Mouse (Mus musculus): ENCODE measurements around the gene Ntrk2.

GRCm38 (mm10) chr13:58930161-58930560 is 123.8 kb downstream of the Ntrk2 start:
- TF ChIP-seq POLR2A (IDR thresholded peaks at IDR 0.05; ENCODE audit: borderline replicate concordance, control insufficient read depth, low read depth, low read length) (no peak), CTCF (IDR thresholded peaks at IDR 0.05; ENCODE audit: control insufficient read depth, insufficient read depth, low read length) (no peak)
